Mouse (Mus musculus) embryonic facial prominence, embryonic 13.5 days (tissue): ENCODE measurements around the gene Fam19a5. TPM values are rescaled to one million over a fixed set of nuclear protein-coding genes. Genes with fewer than 3 reads are reported as not detected.

Experiments used
- ATAC-seq: fragments of 200-750 bp; cut with Nextera tagmentation; 2 replicates; pipeline ENCODE4 v1.8.0; 2017; ENCODE audit warnings: low read depth; ENCODE audit not compliant: insufficient number of reproducible peaks, insufficient read depth, low FRiP score, low TSS enrichment
- H3K27ac ChIP-seq: fragments of 300-500 bp; sonication (generic); 2 replicates; pipeline ENCODE4 v1.5.1; 2015; ENCODE audit warnings: moderate library complexity, mild to moderate bottlenecking, inconsistent platforms
- H3K27me3 ChIP-seq: fragments of 300-500 bp; sonication (generic); 2 replicates; pipeline ENCODE4 v1.6.1; 2015; ENCODE audit warnings: mild to moderate bottlenecking, inconsistent platforms
- H3K36me3 ChIP-seq: fragments of 300-500 bp; sonication (generic); 2 replicates; pipeline ENCODE4 v1.6.1; 2015; ENCODE audit warnings: mild to moderate bottlenecking, inconsistent platforms
- H3K4me1 ChIP-seq: fragments of 300-500 bp; sonication (generic); 2 replicates; pipeline ENCODE4 v1.6.1; 2015; ENCODE audit warnings: inconsistent platforms
- H3K4me2 ChIP-seq: fragments of 300-500 bp; sonication (generic); 2 replicates; pipeline ENCODE4 v1.6.1; 2015; ENCODE audit warnings: moderate library complexity, mild to moderate bottlenecking, inconsistent platforms
- H3K4me3 ChIP-seq: fragments of 300-500 bp; sonication (generic); 2 replicates; pipeline ENCODE4 v1.5.1; 2015; ENCODE audit warnings: mild to moderate bottlenecking, inconsistent platforms
- H3K9ac ChIP-seq: fragments of 300-500 bp; sonication (generic); 2 replicates; pipeline ENCODE4 v1.6.1; 2015; ENCODE audit warnings: mild to moderate bottlenecking, inconsistent platforms
- H3K9me3 ChIP-seq: fragments of 300-500 bp; sonication (generic); 2 replicates; pipeline ENCODE4 v1.6.1; 2016; ENCODE audit warnings: inconsistent platforms
- WGBS: fragments of 180-500 bp; shearing (Covaris S2); methylation state at CpG from one replicate; pipeline ENCODE4 v1.1.7; 2015; ENCODE audit warnings: mixed read lengths; 5-methylcytosine and 5-hydroxymethylcytosine counted together
- polyA plus RNA-seq: library from polyadenylated mRNA; unstranded; fragments of >200 nt; fragmentation: Nextera tagmentation; extraction: Ambion mirVana; gene quantifications from 2 replicates; pipeline ENCODE4 v1.2.1, GENCODE M21; 2015

Gene Fam19a5
- polyA plus RNA-seq, result 4.1 and 5.3 TPM in 2 replicates

- Histone ChIP-seq H3K27me3 (peaks cover 87% of the 10 kb centered on the region), H3K9ac (peak within 1 kb of the TSS; percentile 68), H3K36me3 (no peaks in the 10 kb centered on the region), H3K9me3 (no peaks in the 10 kb centered on the region), H3K4me1 (0 out of 2 replicates have a peak, but pooled peaks cover 14% of the 10 kb centered on the region), H3K4me2 (peak within 1 kb of the TSS; percentile 95), H3K27ac (no peak within 1 kb of the TSS), H3K4me3 (peak within 1 kb of the TSS; percentile 57)
- ATAC-seq, result no peak
- under 1% methylated on average over 43 of the region's 67 CpGs for WGBS
Observed at GRCm38 (mm10) chr15:87543599-87544338, at the start of gene Fam19a5. TSS of gene Fam19a5 (plus strand) at chr15:87544299.

- Histone ChIP-seq H3K36me3 (no peaks in the 10 kb centered on the region), H3K27ac (no peak overlapping the region), H3K27me3 (no peaks in the 10 kb centered on the region), H3K9me3 (no peaks in the 10 kb centered on the region), H3K4me2 (no peak overlapping the region), H3K4me3 (no peak overlapping the region), H3K9ac (no peak overlapping the region), H3K4me1 (no peaks in the 10 kb centered on the region)
- 77% methylated on average over 3 of the region's 3 CpGs for WGBS
- no peak for ATAC-seq
Observed at GRCm38 (mm10) chr15:87501737-87502136, 42.4 kb upstream of the Fam19a5 start.

- no peak overlapping the region for H3K27ac ChIP-seq
- WGBS, result 69% methylated on average over 3 of the region's 3 CpGs
- no peak overlapping the region for H3K4me3 ChIP-seq
- ATAC-seq, result no peak
- no peaks in the 10 kb centered on the region for H3K4me1 ChIP-seq
- no peaks in the 10 kb centered on the region for H3K27me3 ChIP-seq
- no peaks in the 10 kb centered on the region for H3K36me3 ChIP-seq
- H3K4me2 ChIP-seq, result no peak overlapping the region
- H3K9me3 ChIP-seq, result no peaks in the 10 kb centered on the region
- H3K9ac ChIP-seq, result no peak overlapping the region
Observed at GRCm38 (mm10) chr15:87507349-87507748, 36.8 kb upstream of the Fam19a5 start.

- Histone ChIP-seq H3K9ac (no peak overlapping the region), H3K27ac (no peak overlapping the region), H3K4me2 (no peak overlapping the region), H3K4me3 (no peak overlapping the region), H3K27me3 (no peaks in the 10 kb centered on the region), H3K36me3 (no peaks in the 10 kb centered on the region), H3K4me1 (no peaks in the 10 kb centered on the region), H3K9me3 (no peaks in the 10 kb centered on the region)
- WGBS, result 93% methylated on average over 4 of the region's 4 CpGs
- ATAC-seq, result no peak
Observed at GRCm38 (mm10) chr15:87510886-87511285, 33.2 kb upstream of the Fam19a5 start.

- no peak for ATAC-seq
Observed at GRCm38 (mm10) chr15:87518161-87518560, 25.9 kb upstream of the Fam19a5 start.

GRCm38 (mm10) chr15:87529271-87529670 lies 14.8 kb upstream of the Fam19a5 start:
- no peaks in the 10 kb centered on the region for H3K4me1 ChIP-seq
- H3K4me2 ChIP-seq, result no peak overlapping the region
- H3K9me3 ChIP-seq, result no peaks in the 10 kb centered on the region
- H3K9ac ChIP-seq, result no peak overlapping the region
- no peak for ATAC-seq
- H3K4me3 ChIP-seq, result no peak overlapping the region
- no peaks in the 10 kb centered on the region for H3K36me3 ChIP-seq
- no peak overlapping the region for H3K27ac ChIP-seq
- 89% methylated on average over 4 of the region's 4 CpGs for WGBS
- H3K27me3 ChIP-seq, result no peaks in the 10 kb centered on the region

More at GRCm38 (mm10) chr15:87518161-87518560, 25.9 kb upstream of the Fam19a5 start:
- Histone ChIP-seq H3K9me3 (no peaks in the 10 kb centered on the region), H3K9ac (no peak overlapping the region), H3K4me1 (no peaks in the 10 kb centered on the region), H3K36me3 (no peaks in the 10 kb centered on the region), H3K27ac (no peak overlapping the region), H3K4me2 (no peak overlapping the region), H3K4me3 (no peak overlapping the region), H3K27me3 (no peaks in the 10 kb centered on the region)

GRCm38 (mm10) chr15:87541656-87542055 lies 2.4 kb upstream of the Fam19a5 start:
- Histone ChIP-seq H3K27me3 (peaks cover 66% of the 10 kb centered on the region), H3K9ac (no peak overlapping the region), H3K4me1 (0 out of 2 replicates have a peak, but pooled peaks cover 14% of the 10 kb centered on the region), H3K4me3 (no peak overlapping the region), H3K27ac (no peak overlapping the region), H3K36me3 (no peaks in the 10 kb centered on the region), H3K4me2 (no peak overlapping the region), H3K9me3 (no peaks in the 10 kb centered on the region)
- 56% methylated on average over 1 of the region's 1 CpGs for WGBS
- ATAC-seq, result no peak

- H3K4me2 ChIP-seq, result peak overlapping the region; percentile 95
- WGBS, result under 1% methylated on average over 76 of the region's 84 CpGs
- peak overlapping the region; percentile 57 for H3K4me3 ChIP-seq
- ATAC-seq, result peak; percentile 78
- H3K4me1 ChIP-seq, result 0 out of 2 replicates have a peak, but pooled peaks cover 14% of the 10 kb centered on the region
- no peaks in the 10 kb centered on the region for H3K36me3 ChIP-seq
- H3K27ac ChIP-seq, result no peak overlapping the region
- peaks cover 95% of the 10 kb centered on the region for H3K27me3 ChIP-seq
- H3K9ac ChIP-seq, result peak overlapping the region; percentile 68
- H3K9me3 ChIP-seq, result no peaks in the 10 kb centered on the region
Observed at GRCm38 (mm10) chr15:87544401-87545129, 466 bp downstream of the Fam19a5 start.

GRCm38 (mm10) chr15:87545130-87545642 lies 1.1 kb downstream of the Fam19a5 start:
- Histone ChIP-seq H3K36me3 (no peaks in the 10 kb centered on the region), H3K4me1 (0 out of 2 replicates have a peak, but pooled peaks cover 14% of the 10 kb centered on the region)

GRCm38 (mm10) chr15:87545731-87546360 lies 1.7 kb downstream of the Fam19a5 start:
- ATAC-seq, result no peak
- no peaks in the 10 kb centered on the region for H3K9me3 ChIP-seq
- peak overlapping the region; percentile 57; the same call in 1 of the 2 replicates for H3K4me3 ChIP-seq
- 21% methylated on average over 8 of the region's 8 CpGs for WGBS
- no peak overlapping the region for H3K27ac ChIP-seq
- peak overlapping the region; percentile 95 for H3K4me2 ChIP-seq
- H3K4me1 ChIP-seq, result 0 out of 2 replicates have a peak, but pooled peaks cover 14% of the 10 kb centered on the region
- H3K36me3 ChIP-seq, result no peaks in the 10 kb centered on the region
- no peak overlapping the region for H3K9ac ChIP-seq
- peaks cover 92% of the 10 kb centered on the region for H3K27me3 ChIP-seq

More at GRCm38 (mm10) chr15:87545130-87545642, 1.1 kb downstream of the Fam19a5 start:
- Histone ChIP-seq H3K4me3 (peak overlapping the region; percentile 57), H3K4me2 (peak overlapping the region; percentile 95), H3K27ac (no peak overlapping the region), H3K27me3 (peaks cover 94% of the 10 kb centered on the region), H3K9ac (peak overlapping the region; percentile 68), H3K9me3 (no peaks in the 10 kb centered on the region)
- ATAC-seq, result 0 out of 2 replicates have a peak, but pooled peaks have one; percentile 8
- 10% methylated on average over 18 of the region's 18 CpGs for WGBS

GRCm38 (mm10) chr15:87547022-87547421 lies 2.9 kb downstream of the Fam19a5 start:
- no peak overlapping the region for H3K27ac ChIP-seq
- ATAC-seq, result no peak
- no peak overlapping the region for H3K4me3 ChIP-seq
- 36% methylated on average over 5 of the region's 5 CpGs for WGBS
- no peak overlapping the region for H3K9ac ChIP-seq
- 0 out of 2 replicates have a peak, but pooled peaks cover 14% of the 10 kb centered on the region for H3K4me1 ChIP-seq
- no peak overlapping the region for H3K4me2 ChIP-seq
- H3K36me3 ChIP-seq, result no peaks in the 10 kb centered on the region
- H3K27me3 ChIP-seq, result peaks cover 87% of the 10 kb centered on the region
- H3K9me3 ChIP-seq, result no peaks in the 10 kb centered on the region
